Mouse (Mus musculus) C2C12 (cell line): ENCODE measurements around the gene Colgalt2. TPM values are rescaled to one million over a fixed set of nuclear protein-coding genes. Genes with fewer than 3 reads are reported as not detected.
"Not testable (repeated sequence)": the region's sequence is repeated elsewhere in the genome, so short reads cannot be mapped to it uniquely, and the experiment has no call there.

Source experiments
- H3K27me3 ChIP-seq: one replicate; pipeline ENCODE4 v1.6.1; 2011; ENCODE audit not compliant: control insufficient read depth, insufficient read depth, insufficient read length
- H3K36me3 ChIP-seq: one replicate; pipeline ENCODE4 v1.6.1; 2011; ENCODE audit not compliant: control insufficient read depth, insufficient read depth
- H3K4me3 ChIP-seq: one replicate; pipeline ENCODE4 v1.5.1; 2011; ENCODE audit warnings: mild to moderate bottlenecking, control low read depth; ENCODE audit not compliant: poor library complexity, insufficient read depth, severe bottlenecking
- H3K79me2 ChIP-seq: one replicate; pipeline ENCODE4 v1.6.1; 2011; ENCODE audit not compliant: control insufficient read depth, insufficient read depth
- H3K79me3 ChIP-seq: one replicate; pipeline ENCODE4 v1.6.1; 2011; ENCODE audit warnings: low read depth, control low read depth
- H3ac ChIP-seq: one replicate; pipeline ENCODE3; 2011; ENCODE audit warnings: low read depth; ENCODE audit not compliant: control insufficient read depth, insufficient read length
- CEBPB ChIP-seq: IDR thresholded peaks from one replicate; pipeline ENCODE4 v1.6.1; 2011; ENCODE audit warnings: low read depth, mild to moderate bottlenecking, control low read depth, moderate library complexity
- CTCF ChIP-seq: IDR thresholded peaks from one replicate; pipeline ENCODE4 v1.5.1; 2011; ENCODE audit not compliant: control insufficient read depth, insufficient read depth, insufficient read length
- FOSL1 ChIP-seq: IDR thresholded peaks from one replicate; pipeline ENCODE4 v1.8.0; 2011; ENCODE audit warnings: mild to moderate bottlenecking, low read length; ENCODE audit not compliant: poor library complexity, insufficient read depth, severe bottlenecking
- MAX ChIP-seq: IDR thresholded peaks from one replicate; pipeline ENCODE4 v1.6.1; 2011; ENCODE audit warnings: mild to moderate bottlenecking, control low read depth
- MYOD1 ChIP-seq: IDR thresholded peaks from one replicate; pipeline ENCODE4 v1.6.1; 2011; ENCODE audit warnings: low read depth; ENCODE audit not compliant: control insufficient read depth, insufficient read length
- MYOG ChIP-seq: IDR thresholded peaks from one replicate; pipeline ENCODE4 v1.6.1; 2011; ENCODE audit not compliant: control insufficient read depth, insufficient read length; ENCODE audit errors: extremely low read depth
- USF1 ChIP-seq: IDR thresholded peaks from one replicate; pipeline ENCODE4 v1.6.1; 2011; ENCODE audit warnings: low read depth, mild to moderate bottlenecking, control low read depth, moderate library complexity
- long read RNA-seq, 2 experiments: library from polyadenylated mRNA; unstranded; transcript quantifications; one replicate each; pipeline ENCODE4 v2.0.0; 2019 to 2020
- polyA plus RNA-seq: library from polyadenylated mRNA; unstranded; fragments of >200 nt; fragmentation: generic; extraction: Trizol; gene quantifications from one replicate; pipeline ENCODE4 v1.2.1, GENCODE M21; 2012; ENCODE audit warnings: missing spikeins

The Colgalt2 gene
- 0.02 TPM for polyA plus RNA-seq
- long read RNA-seq, experiment 1: 0 reads
- long read RNA-seq, experiment 2: 0 reads

DNA sequence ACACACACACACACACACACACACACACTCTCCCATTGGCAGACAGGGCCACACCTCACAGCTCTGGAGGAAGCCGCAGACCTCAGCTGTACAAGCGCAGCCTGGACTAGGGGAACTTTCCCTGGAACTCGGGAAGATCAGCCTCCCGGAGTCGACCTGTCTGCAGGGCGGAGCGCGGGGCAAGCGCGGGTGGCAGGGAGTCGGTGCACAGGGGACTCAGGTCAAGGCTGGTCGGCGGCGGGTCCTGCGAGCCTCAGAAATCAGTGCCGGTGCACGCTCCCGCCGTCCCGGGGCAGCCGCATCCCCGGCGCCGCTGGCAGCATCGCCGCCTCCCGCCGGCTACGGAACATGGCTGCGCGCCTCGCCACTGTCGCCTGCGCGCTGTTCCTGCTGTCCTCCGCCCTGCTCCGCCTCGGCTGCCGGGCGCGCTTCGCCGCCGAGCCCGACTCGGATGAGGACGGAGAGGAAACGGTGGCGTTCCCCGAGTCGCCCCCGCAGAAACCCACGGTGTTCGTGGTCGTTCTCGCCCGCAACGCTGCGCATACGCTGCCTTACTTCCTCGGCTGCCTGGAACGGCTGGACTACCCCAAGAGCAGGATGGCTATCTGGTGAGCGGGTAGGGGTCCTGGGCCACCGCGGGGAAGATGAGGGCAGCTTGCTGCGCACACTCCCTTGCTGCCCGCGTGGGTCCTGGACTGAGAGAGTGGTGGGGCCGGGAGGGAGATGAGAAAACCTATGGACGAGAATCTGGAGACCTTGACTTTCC, at the start of gene Colgalt2:
Colgalt2 (plus strand) TSS at position 41 of the 766 bp plus-strand sequence.
- TF ChIP-seq MYOD1: no peak
- TF ChIP-seq CEBPB: no peak
- TF ChIP-seq FOSL1: no peak
- H3K36me3 ChIP-seq: no peaks in the 10 kb centered on the region
- H3K79me2 ChIP-seq: no peaks in the 10 kb centered on the region
- no peaks in the 10 kb centered on the region for H3K79me3 ChIP-seq
- H3ac ChIP-seq: no peak within 1 kb of the TSS
- peaks cover 23% of the 10 kb centered on the region for H3K27me3 ChIP-seq
- H3K4me3 ChIP-seq: no peak within 1 kb of the TSS

DNA sequence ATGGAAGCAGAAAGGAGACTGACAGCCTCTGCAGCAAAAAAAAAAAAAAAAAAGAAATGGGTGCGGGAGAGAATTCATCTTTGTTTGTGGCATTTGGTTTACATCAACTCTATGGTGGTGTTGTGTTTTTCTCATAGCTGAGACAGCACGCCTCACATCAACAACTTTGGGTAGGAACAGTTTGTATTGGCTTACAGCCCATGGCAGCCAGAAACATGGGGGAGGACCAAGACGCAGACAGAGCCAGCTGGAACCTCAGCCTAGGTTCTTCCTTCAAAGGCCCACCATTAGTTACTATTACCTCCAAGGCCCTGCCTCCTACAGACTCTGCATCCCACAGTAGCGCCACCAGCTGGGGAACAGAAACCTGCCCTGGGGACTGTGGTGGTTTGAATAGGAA, 42.9 kb upstream of the Colgalt2 start:
- Histone ChIP-seq H3ac (no peak overlapping the region), H3K36me3 (no peaks in the 10 kb centered on the region), H3K4me3 (no peak overlapping the region), H3K79me2 (no peaks in the 10 kb centered on the region), H3K27me3 (no peaks in the 10 kb centered on the region), H3K79me3 (no peaks in the 10 kb centered on the region)
- TF ChIP-seq USF1 (no peak), MYOG (no peak), CEBPB (no peak), CTCF (no peak), MAX (no peak), FOSL1 (no peak)

DNA sequence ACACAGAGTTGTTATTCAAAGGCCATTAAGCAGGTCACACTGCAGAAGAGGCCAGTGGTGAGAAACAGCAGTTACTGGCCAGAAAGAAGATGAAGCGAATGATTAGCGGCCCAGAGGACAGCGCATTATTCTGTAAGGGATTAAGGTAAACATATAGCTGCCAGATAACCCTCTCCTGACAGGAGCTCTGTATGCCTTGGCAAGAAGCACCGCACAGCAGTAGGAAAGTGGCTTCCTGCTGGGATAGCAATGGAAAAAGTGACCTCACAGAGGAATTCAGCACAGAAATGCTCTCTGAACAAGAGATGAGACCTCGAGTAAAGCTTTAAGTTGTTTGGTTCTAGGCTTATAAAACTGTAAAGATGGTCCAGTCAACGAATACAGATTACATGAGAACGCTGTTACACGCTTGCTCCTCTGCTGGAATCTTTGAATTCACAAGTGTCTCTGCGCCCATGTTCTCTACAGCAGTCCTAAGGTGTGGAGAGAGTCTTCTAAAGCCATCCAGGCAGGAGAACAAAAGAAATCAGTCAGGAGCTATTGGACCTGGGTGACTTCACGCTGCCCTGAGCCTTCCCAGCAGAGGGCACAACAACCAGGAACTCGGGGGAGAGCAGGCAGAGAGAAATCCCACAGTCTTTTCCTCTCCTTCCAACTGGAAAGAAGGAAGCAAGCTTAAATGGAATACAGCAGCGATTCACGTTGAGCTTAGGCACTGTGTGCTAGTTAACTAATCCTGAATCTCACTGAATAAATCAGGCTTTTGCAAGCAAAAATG, 31.1 kb upstream of the Colgalt2 start:
- Histone ChIP-seq H3ac (no peak overlapping the region), H3K36me3 (peaks cover 19% of the 10 kb centered on the region), H3K79me2 (no peaks in the 10 kb centered on the region), H3K79me3 (no peaks in the 10 kb centered on the region), H3K4me3 (no peak overlapping the region), H3K27me3 (no peaks in the 10 kb centered on the region)
- TF ChIP-seq USF1: no peak
- TF ChIP-seq FOSL1: no peak
- no peak for TF ChIP-seq MAX
- no peak for TF ChIP-seq CTCF
- no peak for TF ChIP-seq CEBPB
- no peak for TF ChIP-seq MYOD1
- no peak for TF ChIP-seq MYOG

DNA sequence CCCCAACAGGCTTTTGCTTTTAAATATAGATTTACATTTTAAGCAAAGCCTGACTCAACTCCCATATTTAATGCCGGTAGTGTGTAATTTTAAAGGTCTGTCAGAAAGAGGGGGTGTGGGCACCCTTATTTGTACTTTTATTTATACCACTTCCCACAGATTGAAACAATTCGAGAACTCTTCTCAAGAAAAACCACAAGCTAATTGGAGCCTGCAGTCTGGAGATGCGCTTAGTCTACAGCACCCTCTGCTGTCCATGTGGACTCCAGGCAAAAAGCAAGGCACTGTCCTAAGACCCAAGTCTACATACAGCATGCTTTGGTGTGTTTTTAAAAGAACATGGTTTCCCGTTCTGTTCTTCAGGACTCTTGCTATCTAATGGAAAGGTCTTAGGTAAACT, 30.5 kb upstream of the Colgalt2 start:
- Histone ChIP-seq H3K27me3 (no peaks in the 10 kb centered on the region), H3K4me3 (no peak overlapping the region), H3K36me3 (peaks cover 19% of the 10 kb centered on the region), H3ac (no peak overlapping the region), H3K79me2 (no peaks in the 10 kb centered on the region), H3K79me3 (no peaks in the 10 kb centered on the region)
- peak; percentile 60 for TF ChIP-seq CTCF
- TF ChIP-seq USF1: no peak

DNA sequence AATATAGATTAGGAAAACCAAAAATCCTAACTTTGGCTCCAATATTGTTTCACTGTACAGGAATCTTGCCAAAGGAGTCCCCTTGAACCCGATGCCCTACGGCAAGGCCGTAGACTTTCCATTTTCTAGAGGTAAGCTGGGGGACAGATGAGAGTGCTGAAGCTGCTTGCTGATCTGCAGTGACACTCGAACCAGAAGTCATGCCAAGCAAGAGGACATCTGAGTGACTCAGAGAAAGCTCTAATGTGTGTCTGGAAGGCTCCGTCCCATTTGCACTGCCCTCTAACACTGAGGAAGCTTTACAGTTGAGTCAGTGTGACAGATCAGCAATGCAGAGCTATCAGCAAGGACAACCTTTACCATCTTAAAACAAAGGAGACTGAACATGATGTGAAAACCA, 21.3 kb upstream of the Colgalt2 start:
- Histone ChIP-seq H3K36me3 (peaks cover 13% of the 10 kb centered on the region), H3K79me3 (peaks cover 2% of the 10 kb centered on the region), H3K4me3 (no peak overlapping the region), H3K79me2 (no peaks in the 10 kb centered on the region), H3K27me3 (no peaks in the 10 kb centered on the region), H3ac (no peak overlapping the region)
- TF ChIP-seq FOSL1: no peak
- TF ChIP-seq CTCF: no peak
- no peak for TF ChIP-seq MYOD1
- TF ChIP-seq USF1: no peak
- TF ChIP-seq MYOG: no peak
- TF ChIP-seq CEBPB: no peak
- no peak for TF ChIP-seq MAX

DNA sequence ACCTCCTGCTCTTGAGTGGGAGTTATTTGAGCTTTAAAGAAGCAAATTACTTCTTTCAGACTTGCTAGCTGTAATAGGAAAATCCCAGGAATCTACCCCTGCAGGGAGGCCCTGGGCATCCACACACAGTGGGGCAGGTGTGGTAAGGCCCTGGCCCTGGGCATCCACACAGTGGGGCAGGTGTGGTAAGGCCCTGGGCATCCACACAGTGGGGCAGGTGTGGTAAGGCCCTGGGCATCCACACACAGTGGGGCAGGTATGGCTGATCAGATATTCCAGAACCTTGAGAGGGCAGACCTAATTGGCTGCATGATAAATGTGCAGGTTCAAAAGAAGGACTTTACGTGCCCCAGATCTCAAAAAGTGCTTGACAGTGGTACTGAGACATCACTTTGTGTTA, 15.0 kb upstream of the Colgalt2 start:
- Histone ChIP-seq H3K4me3 (no peak overlapping the region), H3K79me3 (peaks cover 4% of the 10 kb centered on the region), H3K36me3 (peaks cover 5% of the 10 kb centered on the region), H3ac (no peak overlapping the region), H3K27me3 (no peaks in the 10 kb centered on the region), H3K79me2 (peaks cover 21% of the 10 kb centered on the region)
- TF ChIP-seq FOSL1: no peak
- TF ChIP-seq CTCF: no peak
- TF ChIP-seq USF1: no peak
- TF ChIP-seq MAX: no peak
- TF ChIP-seq CEBPB: no peak
- TF ChIP-seq MYOG: no peak
- TF ChIP-seq MYOD1: no peak

DNA sequence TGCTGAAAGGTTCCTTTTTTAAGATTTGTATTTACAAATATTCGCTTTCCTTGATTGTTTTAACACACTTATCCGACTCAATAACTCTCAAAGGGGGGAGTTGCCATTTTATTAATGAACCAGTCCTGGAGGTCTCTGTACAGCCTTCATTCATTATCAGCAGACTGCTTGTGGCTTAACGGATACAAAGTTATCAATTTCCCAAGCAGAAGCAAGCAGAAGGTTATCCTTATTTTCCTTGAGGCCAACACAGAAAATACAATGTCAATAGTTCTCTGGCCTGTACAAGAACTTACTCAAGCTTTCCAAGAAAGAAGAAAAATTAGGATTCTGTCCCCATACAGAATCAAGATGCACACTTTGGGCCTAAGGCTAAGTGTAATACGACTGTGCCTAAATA, 13.9 kb upstream of the Colgalt2 start:
- H3K79me3 ChIP-seq, H3K36me3 ChIP-seq, H3K27me3 ChIP-seq: not testable (repeated sequence)
- peaks cover 21% of the 10 kb centered on the region for H3K79me2 ChIP-seq
- peak overlapping the region; percentile 99 for H3ac ChIP-seq
- H3K4me3 ChIP-seq: peak overlapping the region; percentile 61
